Mouse (Mus musculus): Measurements from ENCODE around the gene Dtymk.

GRCm38 (mm10) chr1:93803556-93804507, 2.1 kb upstream of the Dtymk start, which contains the start of gene Ing5:
- peak; percentile 84 for TF ChIP-seq CTCF (IDR thresholded peaks at IDR 0.05; ENCODE audit: borderline replicate concordance, insufficient read depth, low read depth, low read length)
- peak; percentile 56; the same call in 1 of the 2 replicates for TF ChIP-seq POLR2A (IDR thresholded peaks at IDR 0.05; ENCODE audit: borderline replicate concordance, insufficient read depth, low read length)
